Mouse (Mus musculus): Measurements from ENCODE around the gene Col4a2. TPM values are rescaled to one million over a fixed set of nuclear protein-coding genes. Genes with fewer than 3 reads are reported as not detected.
A peak's percentile ranks its signal among the peaks of the same experiment; 100 is the strongest.

Gene Col4a2
- polyA plus RNA-seq, 1 experiment from 2014 or later = 117 TPM

DNA sequence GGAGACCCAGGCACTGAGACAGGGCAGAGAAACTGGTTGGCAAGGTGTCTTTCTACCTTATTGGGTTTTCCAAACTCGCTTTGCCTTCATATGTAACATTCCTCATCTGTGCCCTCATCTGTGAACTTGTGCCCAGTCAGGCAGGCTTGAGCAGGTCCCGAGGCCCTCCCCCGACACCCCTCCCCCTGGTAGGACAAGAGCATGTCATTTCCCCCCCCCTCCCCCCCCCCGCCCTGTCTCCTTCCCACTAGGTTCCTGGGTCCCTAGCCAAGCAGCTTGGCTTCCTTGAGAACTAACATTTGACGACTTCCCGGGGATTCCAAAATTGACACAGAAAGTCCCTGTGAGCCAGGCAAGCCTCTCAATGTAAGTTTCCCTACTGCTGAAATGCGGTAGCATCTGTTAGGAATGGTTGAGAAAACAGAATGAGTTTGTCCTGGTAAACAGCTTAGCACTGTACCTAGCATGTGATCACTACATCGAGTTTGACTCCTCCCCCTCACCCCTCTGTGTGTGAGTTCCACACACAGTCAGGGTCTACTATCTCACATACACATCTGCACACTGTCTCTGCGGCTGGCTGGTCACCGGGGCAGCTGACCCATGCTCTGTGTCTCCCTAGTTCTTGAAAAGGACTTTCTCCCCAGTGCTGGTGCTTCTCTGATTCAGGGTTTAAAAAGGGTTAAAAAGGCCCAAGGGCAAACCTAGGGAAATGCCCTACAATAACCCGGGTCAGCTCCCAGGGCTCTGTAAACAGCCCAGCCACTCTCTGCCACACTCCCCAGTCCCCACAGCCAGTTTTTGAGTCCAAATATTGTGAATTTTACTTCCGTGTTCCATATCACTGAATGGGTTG, 145.6 kb downstream of the Col4a2 start:
- WGBS = 22% methylated on average over 12 of the region's 12 CpGs
- H3K27me3 ChIP-seq (ENCODE audit: control insufficient read depth, insufficient read depth, low read depth, low read length) = no peaks in the 10 kb centered on the region
- peak overlapping the region; percentile 50 for H3K27ac ChIP-seq (ENCODE audit: low read length)
- no peak overlapping the region for H3K4me3 ChIP-seq (ENCODE audit: low read length)
- no peaks in the 10 kb centered on the region for H3K36me3 ChIP-seq (ENCODE audit: control insufficient read depth, insufficient read depth, low read length)
- no peak overlapping the region for H3K4me2 ChIP-seq (ENCODE audit: low read depth, low read length)
- no peak overlapping the region for H3K9ac ChIP-seq (ENCODE audit: low read length)
- peaks cover 28% of the 10 kb centered on the region for H3K4me1 ChIP-seq (replicated peaks; ENCODE audit: control insufficient read depth, insufficient read depth, low read length)
- ATAC-seq (ENCODE audit: low read depth) = 0 out of 2 replicates have a peak, but pooled peaks have one; percentile 43
- H3K9me3 ChIP-seq (ENCODE audit: control insufficient read depth, low read length) = no peaks in the 10 kb centered on the region

DNA sequence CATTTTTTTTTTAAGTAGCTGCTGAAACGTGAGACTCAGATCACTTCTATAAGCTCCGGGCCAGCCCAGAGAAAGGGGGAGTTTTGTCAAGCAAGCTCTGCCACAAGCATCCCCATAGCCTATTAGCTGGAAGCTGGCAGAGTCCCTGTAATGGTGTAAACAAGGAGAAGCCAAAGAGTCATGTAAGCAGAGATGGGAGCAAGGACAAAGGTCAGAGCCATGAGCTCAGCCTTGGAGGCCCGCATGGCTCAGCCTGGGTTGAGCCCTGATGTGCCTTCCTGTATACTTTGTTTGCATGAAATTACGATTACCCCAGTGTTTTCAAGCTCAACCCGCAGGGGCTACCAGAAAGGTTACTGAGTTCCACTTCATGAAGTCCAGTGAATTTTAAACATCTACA, 146.4 kb downstream of the Col4a2 start:
- no peak for ATAC-seq (ENCODE audit: low read depth)
- H3K4me2 ChIP-seq (ENCODE audit: low read depth, low read length) = no peak overlapping the region
- H3K9ac ChIP-seq (ENCODE audit: low read length) = no peak overlapping the region
- H3K36me3 ChIP-seq (ENCODE audit: control insufficient read depth, insufficient read depth, low read length) = no peaks in the 10 kb centered on the region
- 17% methylated on average over 5 of the region's 5 CpGs for WGBS
- no peaks in the 10 kb centered on the region for H3K9me3 ChIP-seq (ENCODE audit: control insufficient read depth, low read length)
- peak overlapping the region; percentile 50; the same call in 1 of the 2 replicates for H3K27ac ChIP-seq (ENCODE audit: low read length)
- H3K4me1 ChIP-seq (replicated peaks; ENCODE audit: control insufficient read depth, insufficient read depth, low read length) = peaks cover 28% of the 10 kb centered on the region
- no peak overlapping the region for H3K4me3 ChIP-seq (ENCODE audit: low read length)
- H3K27me3 ChIP-seq (ENCODE audit: control insufficient read depth, insufficient read depth, low read depth, low read length) = no peaks in the 10 kb centered on the region

GRCm38 (mm10) chr8:11460934-11461333, 148.3 kb downstream of the Col4a2 start:
- H3K9ac ChIP-seq (ENCODE audit: low read length) = no peak overlapping the region
- H3K4me2 ChIP-seq (ENCODE audit: low read depth, low read length) = no peak overlapping the region
- WGBS = 10% methylated on average over 2 of the region's 2 CpGs
- peaks cover 28% of the 10 kb centered on the region for H3K4me1 ChIP-seq (replicated peaks; ENCODE audit: control insufficient read depth, insufficient read depth, low read length)
- no peaks in the 10 kb centered on the region for H3K27me3 ChIP-seq (ENCODE audit: control insufficient read depth, insufficient read depth, low read depth, low read length)
- H3K4me3 ChIP-seq (ENCODE audit: low read length) = no peak overlapping the region
- no peak for ATAC-seq (ENCODE audit: low read depth)
- no peaks in the 10 kb centered on the region for H3K9me3 ChIP-seq (ENCODE audit: control insufficient read depth, low read length)
- H3K27ac ChIP-seq (ENCODE audit: low read length) = no peak overlapping the region
- no peaks in the 10 kb centered on the region for H3K36me3 ChIP-seq (ENCODE audit: control insufficient read depth, insufficient read depth, low read length)

- no peak for ATAC-seq (ENCODE audit: low read depth)
- H3K36me3 ChIP-seq (ENCODE audit: control insufficient read depth, insufficient read depth, low read length) = no peaks in the 10 kb centered on the region
- no peaks in the 10 kb centered on the region for H3K27me3 ChIP-seq (ENCODE audit: control insufficient read depth, insufficient read depth, low read depth, low read length)
- peaks cover 28% of the 10 kb centered on the region for H3K4me1 ChIP-seq (replicated peaks; ENCODE audit: control insufficient read depth, insufficient read depth, low read length)
- no peak overlapping the region for H3K9ac ChIP-seq (ENCODE audit: low read length)
- H3K4me2 ChIP-seq (ENCODE audit: low read depth, low read length) = no peak overlapping the region
- no peak overlapping the region for H3K4me3 ChIP-seq (ENCODE audit: low read length)
- no peak overlapping the region for H3K27ac ChIP-seq (ENCODE audit: low read length)
- 55% methylated on average over 2 of the region's 2 CpGs for WGBS
- H3K9me3 ChIP-seq (ENCODE audit: control insufficient read depth, low read length) = no peaks in the 10 kb centered on the region
Observed at GRCm38 (mm10) chr8:11461847-11462246, 149.2 kb downstream of the Col4a2 start.

DNA sequence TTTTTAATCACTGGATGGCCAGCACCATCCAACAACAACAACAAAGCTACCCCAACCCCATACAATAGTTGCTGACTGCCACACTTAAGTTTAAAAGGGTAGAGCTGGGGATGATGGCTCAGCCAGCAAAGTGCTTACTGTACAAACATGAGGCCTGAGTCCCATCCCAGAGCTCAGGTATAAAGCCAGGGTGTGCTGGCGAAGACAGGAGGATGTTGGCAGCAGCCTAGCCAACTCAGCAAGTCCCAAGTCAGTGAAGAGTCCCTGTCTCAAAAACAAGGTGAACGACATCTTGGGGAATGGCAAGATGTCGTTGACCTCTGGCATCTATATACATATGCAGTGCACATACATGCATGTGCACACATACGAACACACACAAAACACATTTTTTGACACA, 150.0 kb downstream of the Col4a2 start:
- ATAC-seq (ENCODE audit: low read depth) = no peak
- Histone ChIP-seq H3K27ac (ENCODE audit: low read length) (no peak overlapping the region), H3K27me3 (ENCODE audit: control insufficient read depth, insufficient read depth, low read depth, low read length) (no peaks in the 10 kb centered on the region)

DNA sequence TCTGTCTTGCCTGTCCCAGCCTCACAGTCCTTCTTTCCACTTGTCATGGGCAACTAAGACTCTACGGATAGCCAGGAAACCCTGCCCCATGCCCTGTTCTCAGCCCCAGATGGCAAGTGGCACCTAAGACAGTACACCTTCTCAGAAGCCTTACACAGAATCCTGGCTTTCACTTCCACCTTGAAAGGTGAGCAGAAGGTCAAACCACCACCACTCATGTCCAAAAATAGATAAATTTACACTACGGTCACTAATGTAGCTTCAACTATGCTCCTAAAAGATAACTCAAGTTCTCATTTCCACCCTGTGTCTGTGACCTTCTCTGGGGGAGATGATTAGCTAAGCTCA, 150.9 kb downstream of the Col4a2 start:
- no peak overlapping the region for H3K27ac ChIP-seq (ENCODE audit: low read length)
- H3K4me1 ChIP-seq (replicated peaks; ENCODE audit: control insufficient read depth, insufficient read depth, low read length) = peaks cover 15% of the 10 kb centered on the region
- no peaks in the 10 kb centered on the region for H3K36me3 ChIP-seq (ENCODE audit: control insufficient read depth, insufficient read depth, low read length)
- no peaks in the 10 kb centered on the region for H3K27me3 ChIP-seq (ENCODE audit: control insufficient read depth, insufficient read depth, low read depth, low read length)
- no peak overlapping the region for H3K4me3 ChIP-seq (ENCODE audit: low read length)
- WGBS = 81% methylated on average over 2 of the region's 2 CpGs
- H3K4me2 ChIP-seq (ENCODE audit: low read depth, low read length) = no peak overlapping the region
- no peak overlapping the region for H3K9ac ChIP-seq (ENCODE audit: low read length)
- ATAC-seq (ENCODE audit: low read depth) = no peak
- no peaks in the 10 kb centered on the region for H3K9me3 ChIP-seq (ENCODE audit: control insufficient read depth, low read length)

More for the DNA sequence above, 150.0 kb downstream of the Col4a2 start:
- Histone ChIP-seq H3K4me3 (ENCODE audit: low read length) (no peak overlapping the region), H3K9ac (ENCODE audit: low read length) (no peak overlapping the region), H3K4me2 (ENCODE audit: low read depth, low read length) (no peak overlapping the region), H3K4me1 (replicated peaks; ENCODE audit: control insufficient read depth, insufficient read depth, low read length) (peaks cover 24% of the 10 kb centered on the region), H3K36me3 (ENCODE audit: control insufficient read depth, insufficient read depth, low read length) (no peaks in the 10 kb centered on the region), H3K9me3 (ENCODE audit: control insufficient read depth, low read length) (no peaks in the 10 kb centered on the region)
- 88% methylated on average over 4 of the region's 4 CpGs for WGBS

DNA sequence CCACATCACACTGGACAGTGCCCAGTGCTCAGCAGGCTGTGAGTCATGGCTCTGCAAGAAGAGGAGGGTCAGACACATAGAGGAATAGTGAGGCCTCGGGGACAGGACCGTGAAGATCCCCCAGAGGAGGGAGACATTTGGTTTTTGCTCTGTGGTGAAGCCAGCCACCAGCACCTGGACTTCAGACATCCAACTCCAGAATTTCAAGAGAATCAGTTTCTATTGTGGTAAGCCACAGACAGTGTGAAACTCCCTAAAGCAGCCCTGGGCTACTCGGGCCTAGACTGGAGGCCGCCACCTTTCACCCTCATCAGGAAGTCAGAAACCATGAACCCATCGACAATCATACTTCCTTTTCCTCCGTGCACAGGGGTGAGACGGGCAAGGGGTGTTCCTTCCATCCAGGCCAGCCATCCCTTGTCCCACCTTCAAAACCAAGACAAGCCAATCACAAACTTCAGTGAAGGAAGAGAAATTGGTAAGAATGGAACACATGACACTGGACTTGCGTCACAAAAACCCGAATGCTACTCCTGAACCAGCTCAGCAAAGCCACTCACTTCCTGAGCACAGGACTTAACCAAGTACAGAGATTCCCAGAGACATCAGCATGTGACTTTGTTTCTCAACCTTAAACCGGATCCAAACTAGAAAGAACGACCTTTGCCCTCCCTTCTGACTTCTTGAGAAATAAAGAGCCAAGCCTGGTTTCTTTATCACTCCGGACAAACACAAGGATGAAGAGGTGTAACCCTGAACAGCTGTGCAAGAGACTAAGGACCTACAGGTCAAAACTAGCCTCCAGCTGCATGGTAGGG, 151.5 kb downstream of the Col4a2 start:
- ATAC-seq (ENCODE audit: low read depth) = no peak
- H3K4me2 ChIP-seq (ENCODE audit: low read depth, low read length) = no peak overlapping the region
- no peak overlapping the region for H3K4me3 ChIP-seq (ENCODE audit: low read length)
- no peak overlapping the region for H3K27ac ChIP-seq (ENCODE audit: low read length)
- no peaks in the 10 kb centered on the region for H3K27me3 ChIP-seq (ENCODE audit: control insufficient read depth, insufficient read depth, low read depth, low read length)
- WGBS = 68% methylated on average over 12 of the region's 12 CpGs
- peaks cover 9% of the 10 kb centered on the region for H3K4me1 ChIP-seq (replicated peaks; ENCODE audit: control insufficient read depth, insufficient read depth, low read length)
- H3K9me3 ChIP-seq (ENCODE audit: control insufficient read depth, low read length) = no peaks in the 10 kb centered on the region
- H3K9ac ChIP-seq (ENCODE audit: low read length) = no peak overlapping the region
- no peaks in the 10 kb centered on the region for H3K36me3 ChIP-seq (ENCODE audit: control insufficient read depth, insufficient read depth, low read length)

DNA sequence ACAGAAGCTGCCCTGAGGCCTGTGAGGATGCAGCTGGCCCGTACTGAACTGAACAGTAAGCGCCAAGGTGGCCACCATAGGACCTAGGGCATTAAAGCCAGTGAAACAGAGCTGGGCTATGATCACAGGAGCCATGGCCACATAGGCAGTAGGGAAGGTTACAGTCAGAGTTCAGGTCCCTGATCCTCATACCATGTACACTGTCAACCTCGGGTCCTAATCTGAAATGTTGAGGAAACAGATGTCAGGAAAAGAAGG, 152.0 kb downstream of the Col4a2 start:
- no peaks in the 10 kb centered on the region for H3K27me3 ChIP-seq (ENCODE audit: control insufficient read depth, insufficient read depth, low read depth, low read length)

GRCm38 (mm10) chr8:11465619-11466018, 153.0 kb downstream of the Col4a2 start:
- Histone ChIP-seq H3K27ac (ENCODE audit: low read length) (no peak overlapping the region), H3K4me3 (ENCODE audit: low read length) (no peak overlapping the region), H3K9me3 (ENCODE audit: control insufficient read depth, low read length) (no peaks in the 10 kb centered on the region), H3K27me3 (ENCODE audit: control insufficient read depth, insufficient read depth, low read depth, low read length) (no peaks in the 10 kb centered on the region), H3K9ac (ENCODE audit: low read length) (no peak overlapping the region), H3K36me3 (ENCODE audit: control insufficient read depth, insufficient read depth, low read length) (no peaks in the 10 kb centered on the region), H3K4me2 (ENCODE audit: low read depth, low read length) (no peak overlapping the region), H3K4me1 (replicated peaks; ENCODE audit: control insufficient read depth, insufficient read depth, low read length) (peaks cover 8% of the 10 kb centered on the region)
- WGBS = 73% methylated on average over 4 of the region's 4 CpGs
- no peak for ATAC-seq (ENCODE audit: low read depth)

More for the DNA sequence above, 152.0 kb downstream of the Col4a2 start:
- no peak overlapping the region for H3K9ac ChIP-seq (ENCODE audit: low read length)
- peaks cover 8% of the 10 kb centered on the region for H3K4me1 ChIP-seq (replicated peaks; ENCODE audit: control insufficient read depth, insufficient read depth, low read length)
- H3K4me3 ChIP-seq (ENCODE audit: low read length) = no peak overlapping the region
- no peak overlapping the region for H3K4me2 ChIP-seq (ENCODE audit: low read depth, low read length)
- H3K27ac ChIP-seq (ENCODE audit: low read length) = no peak overlapping the region
- H3K9me3 ChIP-seq (ENCODE audit: control insufficient read depth, low read length) = no peaks in the 10 kb centered on the region
- ATAC-seq (ENCODE audit: low read depth) = no peak
- H3K36me3 ChIP-seq (ENCODE audit: control insufficient read depth, insufficient read depth, low read length) = no peaks in the 10 kb centered on the region
- WGBS = 66% methylated on average over 3 of the region's 3 CpGs

Measured in lung, embryonic 16.5 days (tissue).